Mouse (Mus musculus): ENCODE results near the gene Csmd2. TPM values are rescaled to one million over a fixed set of nuclear protein-coding genes. Genes with fewer than 3 reads are reported as not detected.

The Csmd2 gene
- polyA plus RNA-seq, 1 experiment from 2014 or later: not detected

GRCm38 (mm10) chr4:128132876-128133646 lies 145.4 kb downstream of the Csmd2 start:
- Histone ChIP-seq H3K4me3 (ENCODE audit: low read length) (no peak overlapping the region), H3K27me3 (ENCODE audit: insufficient read depth, low read length) (no peaks in the 10 kb centered on the region), H3K4me1 (ENCODE audit: insufficient read depth, low read length) (no peaks in the 10 kb centered on the region), H3K9ac (replicated peaks; ENCODE audit: low read length) (no peak overlapping the region), H3K9me3 (ENCODE audit: low read length) (peaks cover 4% of the 10 kb centered on the region; the same call in 1 of the 2 replicates), H3K36me3 (ENCODE audit: insufficient read depth, low read length) (no peaks in the 10 kb centered on the region), H3K4me2 (replicated peaks; ENCODE audit: low read depth, low read length) (no peak overlapping the region), H3K27ac (ENCODE audit: low read length) (no peak overlapping the region)
- ATAC-seq (ENCODE audit: low FRiP score, low TSS enrichment): no peak
- 73% methylated on average over 11 of the region's 11 CpGs for WGBS

GRCm38 (mm10) chr4:128134348-128134994 lies 146.8 kb downstream of the Csmd2 start:
- Histone ChIP-seq H3K4me3 (ENCODE audit: low read length) (no peak overlapping the region), H3K36me3 (ENCODE audit: insufficient read depth, low read length) (no peaks in the 10 kb centered on the region), H3K9ac (replicated peaks; ENCODE audit: low read length) (no peak overlapping the region), H3K9me3 (ENCODE audit: low read length) (peaks cover 4% of the 10 kb centered on the region; the same call in 1 of the 2 replicates), H3K4me2 (replicated peaks; ENCODE audit: low read depth, low read length) (no peak overlapping the region), H3K4me1 (ENCODE audit: insufficient read depth, low read length) (no peaks in the 10 kb centered on the region), H3K27ac (ENCODE audit: low read length) (no peak overlapping the region), H3K27me3 (ENCODE audit: insufficient read depth, low read length) (no peaks in the 10 kb centered on the region)
- ATAC-seq (ENCODE audit: low FRiP score, low TSS enrichment): no peak
- WGBS: 79% methylated on average over 11 of the region's 11 CpGs

GRCm38 (mm10) chr4:128135014-128135622 lies 147.5 kb downstream of the Csmd2 start:
- Histone ChIP-seq H3K4me3 (ENCODE audit: low read length) (no peak overlapping the region), H3K27ac (ENCODE audit: low read length) (no peak overlapping the region), H3K4me2 (replicated peaks; ENCODE audit: low read depth, low read length) (no peak overlapping the region), H3K4me1 (ENCODE audit: insufficient read depth, low read length) (no peaks in the 10 kb centered on the region), H3K36me3 (ENCODE audit: insufficient read depth, low read length) (no peaks in the 10 kb centered on the region), H3K9ac (replicated peaks; ENCODE audit: low read length) (no peak overlapping the region), H3K27me3 (ENCODE audit: insufficient read depth, low read length) (no peaks in the 10 kb centered on the region), H3K9me3 (ENCODE audit: low read length) (peaks cover 4% of the 10 kb centered on the region; the same call in 1 of the 2 replicates)
- WGBS: 51% methylated on average over 12 of the region's 12 CpGs
- ATAC-seq (ENCODE audit: low FRiP score, low TSS enrichment): no peak

- H3K9me3 ChIP-seq (ENCODE audit: low read length): peaks cover 4% of the 10 kb centered on the region; the same call in 1 of the 2 replicates
- H3K4me2 ChIP-seq (replicated peaks; ENCODE audit: low read depth, low read length): no peak overlapping the region
- H3K27me3 ChIP-seq (ENCODE audit: insufficient read depth, low read length): no peaks in the 10 kb centered on the region
- no peak overlapping the region for H3K9ac ChIP-seq (replicated peaks; ENCODE audit: low read length)
- H3K36me3 ChIP-seq (ENCODE audit: insufficient read depth, low read length): no peaks in the 10 kb centered on the region
- 78% methylated on average over 2 of the region's 2 CpGs for WGBS
- no peak overlapping the region for H3K27ac ChIP-seq (ENCODE audit: low read length)
- no peak overlapping the region for H3K4me3 ChIP-seq (ENCODE audit: low read length)
- no peak for ATAC-seq (ENCODE audit: low FRiP score, low TSS enrichment)
- no peaks in the 10 kb centered on the region for H3K4me1 ChIP-seq (ENCODE audit: insufficient read depth, low read length)
These were observed 152.3 kb downstream of the Csmd2 start for GRCm38 (mm10) chr4:128139991-128140390.

GRCm38 (mm10) chr4:128141161-128142101 lies 153.8 kb downstream of the Csmd2 start:
- no peaks in the 10 kb centered on the region for H3K36me3 ChIP-seq (ENCODE audit: insufficient read depth, low read length)
- no peak overlapping the region for H3K9ac ChIP-seq (replicated peaks; ENCODE audit: low read length)
- no peaks in the 10 kb centered on the region for H3K27me3 ChIP-seq (ENCODE audit: insufficient read depth, low read length)
- no peaks in the 10 kb centered on the region for H3K9me3 ChIP-seq (ENCODE audit: low read length)
- H3K4me1 ChIP-seq (ENCODE audit: insufficient read depth, low read length): no peaks in the 10 kb centered on the region
- ATAC-seq (ENCODE audit: low FRiP score, low TSS enrichment): no peak
- 65% methylated on average over 10 of the region's 10 CpGs for WGBS
- no peak overlapping the region for H3K27ac ChIP-seq (ENCODE audit: low read length)
- no peak overlapping the region for H3K4me3 ChIP-seq (ENCODE audit: low read length)
- H3K4me2 ChIP-seq (replicated peaks; ENCODE audit: low read depth, low read length): no peak overlapping the region

- WGBS: 86% methylated on average over 3 of the region's 3 CpGs
These were observed 154.6 kb downstream of the Csmd2 start for GRCm38 (mm10) chr4:128142279-128142678.

GRCm38 (mm10) chr4:128143147-128143546 lies 155.5 kb downstream of the Csmd2 start:
- H3K4me1 ChIP-seq (ENCODE audit: insufficient read depth, low read length): no peaks in the 10 kb centered on the region
- H3K4me3 ChIP-seq (ENCODE audit: low read length): no peak overlapping the region
- no peaks in the 10 kb centered on the region for H3K9me3 ChIP-seq (ENCODE audit: low read length)
- no peaks in the 10 kb centered on the region for H3K27me3 ChIP-seq (ENCODE audit: insufficient read depth, low read length)
- no peak overlapping the region for H3K9ac ChIP-seq (replicated peaks; ENCODE audit: low read length)
- ATAC-seq (ENCODE audit: low FRiP score, low TSS enrichment): no peak
- no peaks in the 10 kb centered on the region for H3K36me3 ChIP-seq (ENCODE audit: insufficient read depth, low read length)
- H3K4me2 ChIP-seq (replicated peaks; ENCODE audit: low read depth, low read length): no peak overlapping the region
- H3K27ac ChIP-seq (ENCODE audit: low read length): no peak overlapping the region
- WGBS: 71% methylated on average over 3 of the region's 3 CpGs

More at GRCm38 (mm10) chr4:128142279-128142678, 154.6 kb downstream of the Csmd2 start:
- Histone ChIP-seq H3K36me3 (ENCODE audit: insufficient read depth, low read length) (no peaks in the 10 kb centered on the region), H3K4me3 (ENCODE audit: low read length) (no peak overlapping the region), H3K4me1 (ENCODE audit: insufficient read depth, low read length) (no peaks in the 10 kb centered on the region), H3K9me3 (ENCODE audit: low read length) (no peaks in the 10 kb centered on the region), H3K9ac (replicated peaks; ENCODE audit: low read length) (no peak overlapping the region), H3K27me3 (ENCODE audit: insufficient read depth, low read length) (no peaks in the 10 kb centered on the region), H3K27ac (ENCODE audit: low read length) (no peak overlapping the region), H3K4me2 (replicated peaks; ENCODE audit: low read depth, low read length) (no peak overlapping the region)
- no peak for ATAC-seq (ENCODE audit: low FRiP score, low TSS enrichment)

GRCm38 (mm10) chr4:128149524-128149923 lies 161.9 kb downstream of the Csmd2 start:
- H3K27me3 ChIP-seq (ENCODE audit: insufficient read depth, low read length): no peaks in the 10 kb centered on the region
- WGBS: 82% methylated on average over 4 of the region's 4 CpGs
- no peak overlapping the region for H3K4me3 ChIP-seq (ENCODE audit: low read length)
- H3K4me2 ChIP-seq (replicated peaks; ENCODE audit: low read depth, low read length): no peak overlapping the region
- no peaks in the 10 kb centered on the region for H3K9me3 ChIP-seq (ENCODE audit: low read length)
- no peaks in the 10 kb centered on the region for H3K4me1 ChIP-seq (ENCODE audit: insufficient read depth, low read length)
- H3K9ac ChIP-seq (replicated peaks; ENCODE audit: low read length): no peak overlapping the region
- H3K36me3 ChIP-seq (ENCODE audit: insufficient read depth, low read length): no peaks in the 10 kb centered on the region
- H3K27ac ChIP-seq (ENCODE audit: low read length): no peak overlapping the region
- ATAC-seq (ENCODE audit: low FRiP score, low TSS enrichment): no peak

GRCm38 (mm10) chr4:128152066-128152465 lies 164.4 kb downstream of the Csmd2 start:
- ATAC-seq (ENCODE audit: low FRiP score, low TSS enrichment): no peak
- no peak overlapping the region for H3K27ac ChIP-seq (ENCODE audit: low read length)
- H3K27me3 ChIP-seq (ENCODE audit: insufficient read depth, low read length): no peaks in the 10 kb centered on the region
- no peak overlapping the region for H3K9ac ChIP-seq (replicated peaks; ENCODE audit: low read length)
- no peaks in the 10 kb centered on the region for H3K4me1 ChIP-seq (ENCODE audit: insufficient read depth, low read length)
- 61% methylated on average over 3 of the region's 3 CpGs for WGBS
- H3K4me3 ChIP-seq (ENCODE audit: low read length): no peak overlapping the region
- H3K36me3 ChIP-seq (ENCODE audit: insufficient read depth, low read length): no peaks in the 10 kb centered on the region
- no peaks in the 10 kb centered on the region for H3K9me3 ChIP-seq (ENCODE audit: low read length)
- H3K4me2 ChIP-seq (replicated peaks; ENCODE audit: low read depth, low read length): no peak overlapping the region
